Mouse (Mus musculus) CD4-positive naive resting alpha-beta T cell, adult 57 days (primary cell): ENCODE measurements around the gene Cox7a2l. TPM values are rescaled to one million over a fixed set of nuclear protein-coding genes. Genes with fewer than 3 reads are reported as not detected.

ENCODE experiments used
- total RNA-seq: library from RNA; stranded (reverse); gene quantifications from one replicate; pipeline ENCODE4 v1.2.4, GENCODE M21; 2023

Gene Cox7a2l
- 359 TPM for total RNA-seq

DNA sequence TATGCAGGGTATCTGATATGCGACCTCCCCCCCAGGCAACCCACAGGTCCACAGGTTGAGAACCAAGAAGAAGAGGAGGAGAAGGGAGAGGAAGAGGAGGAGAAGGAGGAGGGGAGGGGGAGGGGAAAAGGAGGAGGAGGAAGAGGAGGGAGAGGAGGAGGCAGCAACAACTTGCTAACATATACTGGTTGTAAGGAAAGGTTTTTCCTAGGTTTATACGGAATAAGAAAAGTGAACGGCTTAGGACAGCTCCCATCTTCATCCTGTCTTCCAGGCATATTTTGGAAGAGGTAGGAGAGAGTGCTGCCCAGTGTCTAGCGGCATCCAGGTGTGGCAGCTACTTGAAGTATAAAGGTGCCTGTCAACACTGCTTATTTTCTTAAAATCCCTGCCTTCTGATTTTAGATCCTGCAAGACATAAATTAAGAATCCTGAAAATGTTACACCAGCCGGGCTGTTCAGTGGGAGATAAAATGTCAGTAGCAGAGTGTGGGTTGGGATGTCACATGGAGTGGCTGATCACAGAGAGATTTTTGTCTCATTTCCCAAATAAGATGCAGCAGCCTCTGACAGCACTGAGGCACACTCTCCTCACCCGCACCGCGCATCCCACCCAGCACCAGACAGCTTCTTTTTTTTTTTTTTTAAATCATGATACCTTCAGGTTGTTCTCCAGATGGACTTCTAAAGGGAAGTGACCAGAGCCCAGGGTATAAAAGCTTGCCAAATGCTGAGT is at the start of gene Cox7a2l:
Gene Cox7a2l, minus strand, starts transcription at position 51 of the 736 bp plus-strand sequence.

Other genes with a start within 250 kb of the Cox7a2l start
- 33.6 TPM for gene Eml4, start 166.4 kb downstream of the Cox7a2l start, total RNA-seq
- gene Kcng3, start 114.6 kb upstream of the Cox7a2l start, total RNA-seq: not detected
- 114 TPM for gene Mta3, start 188.8 kb upstream of the Cox7a2l start, total RNA-seq